Mouse (Mus musculus): ENCODE measurements around the gene Ly6g6f.

- TF ChIP-seq POLR2A (IDR thresholded peaks at IDR 0.05; ENCODE audit: low read depth, low read length) (no peak), CTCF (conservative IDR thresholded peaks at IDR 0.05 in 1 of 2, IDR thresholded peaks at IDR 0.05 in 1 of 2; ENCODE audit: low read depth in 2 of 2, low read length in 2 of 2) (no peak), USF1 (IDR thresholded peaks at IDR 0.05; ENCODE audit: low read depth, low read length) (no peak), JUN (IDR thresholded peaks at IDR 0.05; ENCODE audit: insufficient read depth, low read depth, low read length) (no peak), ZC3H11A (IDR thresholded peaks at IDR 0.05; ENCODE audit: low read depth, low read length) (no peak), SMC3 (IDR thresholded peaks at IDR 0.05; ENCODE audit: low read depth, low read length) (no peak), ZMIZ1 (IDR thresholded peaks at IDR 0.05; ENCODE audit: low read depth, low read length) (no peak), MAX (IDR thresholded peaks at IDR 0.05; ENCODE audit: low read length) (no peak), MXI1 (IDR thresholded peaks at IDR 0.05; ENCODE audit: low read depth, low read length) (no peak), MAFK (IDR thresholded peaks at IDR 0.05; ENCODE audit: insufficient replicate concordance, low read length) (no peak), MAZ (IDR thresholded peaks at IDR 0.05; ENCODE audit: low read depth, low read length) (no peak), ZNF384 (IDR thresholded peaks at IDR 0.05; ENCODE audit: low read depth, low read length) (no peak), EP300 (IDR thresholded peaks at IDR 0.05; ENCODE audit: low read length) (no peak)
These were observed 39.7 kb upstream of the Ly6g6f start for GRCm38 (mm10) chr17:35125081-35125480.
